ENCODE assay signal across 18 mouse cellular contexts in the genomic region with DNA sequence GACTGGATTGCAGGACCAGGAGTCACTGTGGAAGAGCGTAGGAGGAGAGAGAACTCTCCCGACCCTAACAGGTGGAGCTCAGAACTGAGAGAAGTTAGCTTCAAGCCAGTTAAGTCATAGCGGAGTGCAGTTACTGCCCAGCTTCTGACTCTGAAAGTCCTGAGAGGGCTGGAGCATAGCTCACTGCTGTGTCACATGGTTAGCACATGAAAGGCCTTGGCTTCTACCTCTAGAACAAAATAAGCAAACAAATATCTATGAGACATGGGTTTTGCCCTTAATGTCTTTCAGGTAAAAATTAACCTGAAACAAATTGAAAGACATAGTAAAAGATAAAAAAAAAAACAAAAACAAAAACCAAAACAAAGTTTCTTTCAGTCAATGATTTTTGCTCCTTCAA.
"Had no signal": no experiment of that assay in that cellular context is flagged by ENCODE, and none has a peak within 500 bp of the region (broad histone marks: within the 10 kb centered on the region; RNA-seq: fewer than 3 reads in every experiment).

No protein-coding gene starts in this region.

- DNase-seq: layer of hippocampus, adult 9-11 months; layer of hippocampus, postnatal 36 days; left cerebral cortex, postnatal 4 days; lung, embryonic 14.5 days; lung, postnatal 10 days; lung, postnatal 4 days; retina, postnatal 1 day; thymus, adult 2 months; thymus, postnatal 25 days had no signal

- H3K36me3 ChIP-seq: hindbrain, embryonic 15.5 days; limb, embryonic 13.5 days; liver, embryonic 15.5 days; midbrain, embryonic 15.5 days; neural tube, embryonic 13.5 days; stomach, embryonic 15.5 days had no signal

- H3K27me3 ChIP-seq: hindbrain, embryonic 15.5 days; midbrain, embryonic 15.5 days; neural tube, embryonic 13.5 days; stomach, embryonic 15.5 days had no signal

- H3K27ac ChIP-seq: hindbrain, embryonic 15.5 days; limb, embryonic 13.5 days; liver, embryonic 15.5 days; midbrain, embryonic 15.5 days; neural tube, embryonic 13.5 days; stomach, embryonic 15.5 days had no signal

- H3K9ac ChIP-seq: hindbrain, embryonic 15.5 days; limb, embryonic 13.5 days; liver, embryonic 15.5 days; lung, embryonic 14.5 days; midbrain, embryonic 15.5 days; neural tube, embryonic 13.5 days; stomach, embryonic 15.5 days had no signal

- H3K4me3 ChIP-seq: hindbrain, embryonic 15.5 days; limb, embryonic 13.5 days; liver, embryonic 15.5 days; midbrain, embryonic 15.5 days; neural tube, embryonic 13.5 days; stomach, embryonic 15.5 days had no signal

- ATAC-seq: intestine, embryonic 16.5 days; midbrain, embryonic 15.5 days had no signal

- H3K4me1 ChIP-seq: stomach, embryonic 15.5 days had no signal

- H3K9me3 ChIP-seq: hindbrain, embryonic 15.5 days; limb, embryonic 13.5 days; liver, embryonic 15.5 days; midbrain, embryonic 15.5 days; neural tube, embryonic 13.5 days; stomach, embryonic 15.5 days had no signal

- H3K4me2 ChIP-seq: hindbrain, embryonic 15.5 days; limb, embryonic 13.5 days; liver, embryonic 11.5 days; liver, embryonic 15.5 days; lung, embryonic 14.5 days; midbrain, embryonic 11.5 days; midbrain, embryonic 15.5 days; neural tube, embryonic 13.5 days; stomach, embryonic 15.5 days had no signal
